Mouse (Mus musculus): ENCODE data around the gene Gm17542.

- TF ChIP-seq CTCF (IDR thresholded peaks at IDR 0.05; ENCODE audit: control insufficient read depth, insufficient read depth, low read length) (no peak), POLR2A (IDR thresholded peaks at IDR 0.05; ENCODE audit: borderline replicate concordance, control insufficient read depth, low read depth, low read length) (no peak)
These were observed 17.9 kb downstream of the Gm17542 start for GRCm38 (mm10) chr10:58700160-58700559.
